Mouse (Mus musculus) MEL (cell line): ENCODE measurements around the gene Zfp281. TPM values are rescaled to one million over a fixed set of nuclear protein-coding genes. Genes with fewer than 3 reads are reported as not detected.

Source experiments
- DNase-seq: peaks from one replicate; pipeline ENCODE4 v3.0.0; 2011; ENCODE audit warnings: low read depth, low spot score
- H3K27ac ChIP-seq: 2 replicates; pipeline ENCODE4 v1.5.1; 2012; ENCODE audit warnings: low read depth, mild to moderate bottlenecking, control low read depth, low read length, moderate library complexity; ENCODE audit not compliant: control insufficient read depth
- H3K27me3 ChIP-seq, 2 experiments: fragments of 150-350 bp in 1 of 2; sonication (generic) in 1 of 2; 2 replicates each; pipeline ENCODE4 v1.6.1; 2012; ENCODE audit warnings: low read length in 2 of 2, mild to moderate bottlenecking in 2 of 2, improper control_type of control experiment in 1 of 2, moderate library complexity in 1 of 2; ENCODE audit not compliant: insufficient read depth in 2 of 2, control insufficient read depth in 1 of 2
- H3K36me3 ChIP-seq, 2 experiments: 2 replicates each; pipeline ENCODE4 v1.6.1; 2012 to 2014; ENCODE audit warnings: low read length in 2 of 2, improper control_type of control experiment in 1 of 2, inconsistent platforms in 1 of 2, mild to moderate bottlenecking in 1 of 2; ENCODE audit not compliant: insufficient read depth in 2 of 2, control insufficient read depth in 1 of 2
- H3K4me1 ChIP-seq, 2 experiments: fragments of 150-350 bp in 1 of 2; sonication (generic) in 1 of 2; 2 replicates each; pipeline ENCODE4 v1.6.1; 2012; ENCODE audit warnings: low read length in 2 of 2, improper control_type of control experiment in 1 of 2, mild to moderate bottlenecking in 1 of 2; ENCODE audit not compliant: insufficient read depth in 2 of 2, control insufficient read depth in 1 of 2
- H3K4me3 ChIP-seq, 2 experiments: fragments of 150-350 bp in 1 of 2; sonication (generic) in 1 of 2; 2 replicates each; pipeline ENCODE4 v1.5.1; 2012; ENCODE audit warnings: low read depth in 2 of 2, low read length in 2 of 2, mild to moderate bottlenecking in 2 of 2, moderate library complexity in 2 of 2, control low read depth in 1 of 2, improper control_type of control experiment in 1 of 2; ENCODE audit not compliant: control insufficient read depth in 1 of 2, insufficient read depth in 1 of 2
- H3K79me2 ChIP-seq: 2 replicates; pipeline ENCODE4 v1.6.1; 2012; ENCODE audit warnings: mild to moderate bottlenecking, low read length, moderate library complexity; ENCODE audit not compliant: control insufficient read depth, poor library complexity, insufficient read depth
- H3K9ac ChIP-seq: 2 replicates; pipeline ENCODE4 v1.6.1; 2012; ENCODE audit warnings: low read depth, mild to moderate bottlenecking, control low read depth, low read length, moderate library complexity; ENCODE audit not compliant: control insufficient read depth, poor library complexity, severe bottlenecking
- H3K9me3 ChIP-seq: fragments of 150-350 bp; sonication (generic); replicated peaks from 2 replicates; pipeline ENCODE4 v1.6.1; 2012; ENCODE audit warnings: mild to moderate bottlenecking, low read length, improper control_type of control experiment, moderate library complexity; ENCODE audit not compliant: insufficient read depth
- BHLHE40 ChIP-seq: IDR thresholded peaks from 2 replicates; pipeline ENCODE4 v1.6.1; 2012; ENCODE audit warnings: low read depth, mild to moderate bottlenecking, inconsistent platforms, low read length, improper control_type of control experiment, borderline replicate concordance
- CHD1 ChIP-seq: IDR thresholded peaks from 2 replicates; pipeline ENCODE4 v1.6.1; 2012; ENCODE audit warnings: low read depth, mild to moderate bottlenecking, inconsistent platforms, low read length, improper control_type of control experiment
- CHD2 ChIP-seq: IDR thresholded peaks from 2 replicates; pipeline ENCODE4 v1.6.1; 2011; ENCODE audit warnings: low read length, improper control_type of control experiment
- CTCF ChIP-seq, 3 experiments: IDR thresholded peaks in 2 of 3; conservative IDR thresholded peaks in 1 of 3; 2 replicates each; pipeline ENCODE4 v1.5.1; 2011 to 2012; ENCODE audit warnings: low read length in 3 of 3, low read depth in 2 of 3, mild to moderate bottlenecking in 2 of 3, improper control_type of control experiment in 1 of 3, inconsistent platforms in 1 of 3, mixed read lengths in 1 of 3, moderate library complexity in 1 of 3; ENCODE audit not compliant: control insufficient read depth in 1 of 3, insufficient read depth in 1 of 3, poor library complexity in 1 of 3, severe bottlenecking in 1 of 3
- E2F4 ChIP-seq: IDR thresholded peaks from 2 replicates; pipeline ENCODE4 v1.6.1; 2011; ENCODE audit warnings: low read depth, low read length, improper control_type of control experiment, borderline replicate concordance
- ELF1 ChIP-seq: IDR thresholded peaks from 2 replicates; pipeline ENCODE4 v1.6.1; 2014; ENCODE audit warnings: low read depth, mild to moderate bottlenecking, inconsistent platforms, low read length, improper control_type of control experiment, moderate library complexity
- EP300 ChIP-seq, 2 experiments: IDR thresholded peaks; 2 replicates each; pipeline ENCODE4 v1.6.1; 2011; ENCODE audit warnings: improper control_type of control experiment in 2 of 2, low read length in 2 of 2, low read depth in 1 of 2, mild to moderate bottlenecking in 1 of 2
- ETS1 ChIP-seq: IDR thresholded peaks from 2 replicates; pipeline ENCODE4 v1.6.1; 2012; ENCODE audit warnings: low read depth, mild to moderate bottlenecking, inconsistent platforms, low read length, improper control_type of control experiment, moderate library complexity
- GATA1 ChIP-seq: IDR thresholded peaks from 2 replicates; pipeline ENCODE4 v1.6.1; 2011; ENCODE audit warnings: low read depth, low read length, improper control_type of control experiment
- HCFC1 ChIP-seq: IDR thresholded peaks from 2 replicates; pipeline ENCODE4 v1.6.1; 2012; ENCODE audit warnings: low read depth, mild to moderate bottlenecking, inconsistent platforms, low read length, improper control_type of control experiment, moderate library complexity
- KAT2A ChIP-seq: conservative IDR thresholded peaks from 2 replicates; pipeline ENCODE4 v1.6.1; 2012; ENCODE audit warnings: low read depth, low read length, improper control_type of control experiment, inconsistent platforms
- MAFK ChIP-seq: IDR thresholded peaks from 2 replicates; pipeline ENCODE4 v1.6.1; 2011; ENCODE audit warnings: low read depth, mild to moderate bottlenecking, low read length, improper control_type of control experiment, borderline replicate concordance
- MAX ChIP-seq: IDR thresholded peaks from 2 replicates; pipeline ENCODE4 v1.6.1; 2011; ENCODE audit warnings: low read length, improper control_type of control experiment
- MEF2A ChIP-seq: IDR thresholded peaks from 2 replicates; pipeline ENCODE4 v1.6.1; 2014; ENCODE audit warnings: low read depth, mild to moderate bottlenecking, inconsistent platforms, low read length, improper control_type of control experiment; ENCODE audit not compliant: poor library complexity, insufficient replicate concordance, severe bottlenecking; ENCODE audit errors: extremely low read depth
- MYB ChIP-seq: IDR thresholded peaks from 2 replicates; pipeline ENCODE4 v1.6.1; 2011; ENCODE audit warnings: mild to moderate bottlenecking, low read depth, low read length, improper control_type of control experiment
- NELFE ChIP-seq: IDR thresholded peaks from 2 replicates; pipeline ENCODE4 v1.6.1; 2011; ENCODE audit warnings: low read depth, low read length, improper control_type of control experiment
- NRF1 ChIP-seq: IDR thresholded peaks from 2 replicates; pipeline ENCODE4 v1.6.1; 2014; ENCODE audit warnings: low read depth, mild to moderate bottlenecking, inconsistent platforms, low read length, improper control_type of control experiment, moderate library complexity; ENCODE audit not compliant: poor library complexity, insufficient read depth, severe bottlenecking
- POLR2A ChIP-seq, 2 experiments: IDR thresholded peaks; 2 replicates each; pipeline ENCODE4 v1.6.1; 2011 to 2012; ENCODE audit warnings: low read length in 2 of 2, mild to moderate bottlenecking in 2 of 2, control low read depth in 1 of 2, improper control_type of control experiment in 1 of 2, low read depth in 1 of 2, moderate library complexity in 1 of 2; ENCODE audit not compliant: control insufficient read depth in 1 of 2, insufficient read depth in 1 of 2, poor library complexity in 1 of 2
- POLR2AphosphoS5 ChIP-seq: IDR thresholded peaks from 2 replicates; pipeline ENCODE4 v1.6.1; 2012; ENCODE audit warnings: low read depth, borderline replicate concordance, mild to moderate bottlenecking, inconsistent platforms, low read length, moderate library complexity, mixed read lengths
- RAD21 ChIP-seq: IDR thresholded peaks from 2 replicates; pipeline ENCODE4 v1.6.1; 2011; ENCODE audit warnings: mild to moderate bottlenecking, low read depth, low read length, improper control_type of control experiment
- RCOR1 ChIP-seq: IDR thresholded peaks from 2 replicates; pipeline ENCODE4 v1.6.1; 2012; ENCODE audit warnings: low read depth, mild to moderate bottlenecking, inconsistent platforms, low read length, improper control_type of control experiment
- SIN3A ChIP-seq: IDR thresholded peaks from 2 replicates; pipeline ENCODE4 v1.6.1; 2012; ENCODE audit warnings: low read length, improper control_type of control experiment, inconsistent platforms
- TAL1 ChIP-seq: IDR thresholded peaks from 2 replicates; pipeline ENCODE4 v1.6.1; 2012; ENCODE audit warnings: mild to moderate bottlenecking, inconsistent platforms, low read length, moderate library complexity, mixed read lengths
- TBP ChIP-seq: IDR thresholded peaks from 2 replicates; pipeline ENCODE4 v1.8.0; 2011; ENCODE audit warnings: low read depth, low read length, improper control_type of control experiment
- TCF12 ChIP-seq: IDR thresholded peaks from 2 replicates; pipeline ENCODE4 v1.6.1; 2014; ENCODE audit warnings: low read depth, mild to moderate bottlenecking, inconsistent platforms, low read length, improper control_type of control experiment, moderate library complexity
- USF1 ChIP-seq: IDR thresholded peaks from 2 replicates; pipeline ENCODE4 v1.6.1; 2014; ENCODE audit warnings: low read depth, mild to moderate bottlenecking, inconsistent platforms, low read length, improper control_type of control experiment, moderate library complexity
- USF2 ChIP-seq, 2 experiments: IDR thresholded peaks; 2 replicates each; pipeline ENCODE4 v1.6.1; 2011 to 2012; ENCODE audit warnings: improper control_type of control experiment in 2 of 2, low read length in 2 of 2, borderline replicate concordance in 1 of 2, inconsistent platforms in 1 of 2, low read depth in 1 of 2, mild to moderate bottlenecking in 1 of 2; ENCODE audit not compliant: insufficient read depth in 1 of 2
- ZMIZ1 ChIP-seq: IDR thresholded peaks from 2 replicates; pipeline ENCODE4 v1.6.1; 2012; ENCODE audit warnings: low read depth, mild to moderate bottlenecking, inconsistent platforms, low read length, improper control_type of control experiment, moderate library complexity
- ZNF384 ChIP-seq: IDR thresholded peaks from 2 replicates; pipeline ENCODE4 v1.6.1; 2012; ENCODE audit warnings: low read depth, mild to moderate bottlenecking, inconsistent platforms, low read length, improper control_type of control experiment
- polyA plus RNA-seq, 2 experiments: library from polyadenylated mRNA; stranded (reverse) in 1 of 2; unstranded in 1 of 2; fragments of >175 nt in 1 of 2; fragments of >200 nt in 1 of 2; gene quantifications; 2 replicates each; pipeline versions ENCODE4 v1.2.1 to v1.2.4; 2012; ENCODE audit warnings: low replicate concordance in 2 of 2, low read depth in 1 of 2; ENCODE audit not compliant: insufficient read length in 2 of 2, insufficient read depth in 1 of 2, missing spikeins in 1 of 2
- total RNA-seq: library from RNA; depleted of rRNA; stranded (reverse); fragments of 300-350 nt; gene quantifications from 2 replicates; pipeline ENCODE4 v1.2.3, GENCODE M21; 2012

Gene Zfp281
- total and polyA plus RNA-seq, 3 experiments: 10.5 to 12.4 TPM; not detected in 1

- H3K36me3 ChIP-seq: peaks cover 0 to 38% of the 10 kb centered on the region in 2 experiments; a peak in 3 of 4 replicates
- no peak overlapping the region for H3K27ac ChIP-seq
- TF ChIP-seq RCOR1 (no peak), MAX (no peak), BHLHE40 (no peak), SIN3A (no peak), MAFK (no peak), TBP (no peak), GATA1 (no peak), POLR2AphosphoS5 (no peak), RAD21 (no peak), CHD1 (no peak), CTCF (IDR thresholded peaks at IDR 0.05 in 2 of 3, conservative IDR thresholded peaks at IDR 0.05 in 1 of 3; ENCODE audit: control insufficient read depth in 1 of 3, insufficient read depth in 1 of 3, low read depth in 2 of 3, low read length in 3 of 3, poor library complexity in 1 of 3, severe bottlenecking in 1 of 3) (no peak), NRF1 (no peak), POLR2A (IDR thresholded peaks at IDR 0.05; ENCODE audit: control insufficient read depth in 1 of 2, insufficient read depth in 1 of 2, low read depth in 1 of 2, low read length in 2 of 2, poor library complexity in 1 of 2) (no peak), USF1 (no peak), EP300 (IDR thresholded peaks at IDR 0.05; ENCODE audit: low read depth in 1 of 2, low read length in 2 of 2) (no peak), USF2 (IDR thresholded peaks at IDR 0.05; ENCODE audit: borderline replicate concordance in 1 of 2, insufficient read depth in 1 of 2, low read depth in 1 of 2, low read length in 2 of 2) (no peak), MYB (no peak), MEF2A (no peak)
- peaks cover 14% of the 10 kb centered on the region for H3K79me2 ChIP-seq
- DNase-seq: no peak
- no peaks in the 10 kb centered on the region for H3K9me3 ChIP-seq
- H3K4me1 ChIP-seq: peaks cover 8 to 15% of the 10 kb centered on the region in 2 experiments
- H3K27me3 ChIP-seq: no peaks in the 10 kb centered on the region
- H3K9ac ChIP-seq: no peak overlapping the region
- H3K4me3 ChIP-seq: no peak overlapping the region
These were observed 8.2 kb downstream of the Zfp281 start for GRCm38 (mm10) chr1:136632891-136633290.

GRCm38 (mm10) chr1:136635644-136636043 lies 10.9 kb downstream of the Zfp281 start:
- Histone ChIP-seq H3K4me3 (no peak overlapping the region), H3K9me3 (no peaks in the 10 kb centered on the region), H3K36me3 (peaks cover 0 to 46% of the 10 kb centered on the region in 2 experiments; a peak in 3 of 4 replicates), H3K27me3 (no peaks in the 10 kb centered on the region), H3K27ac (peak overlapping the region; percentile 21), H3K9ac (no peak overlapping the region), H3K4me1 (peaks cover 10 to 32% of the 10 kb centered on the region in 2 experiments), H3K79me2 (peaks cover 9% of the 10 kb centered on the region)
- peak; percentile 69 for DNase-seq
- TF ChIP-seq ELF1 (no peak), MYB (no peak), TCF12 (peak; percentile 50; the same call in 1 of the 2 replicates), TAL1 (peak; percentile 53), CHD2 (no peak), ZNF384 (no peak), TBP (0 out of 2 replicates have a peak, but pooled peaks have one; percentile 34), NRF1 (no peak), ETS1 (0 out of 2 replicates have a peak, but pooled peaks have one; percentile 24), MAX (no peak), NELFE (no peak), SIN3A (0 out of 2 replicates have a peak, but pooled peaks have one; percentile 16), HCFC1 (no peak), CTCF (IDR thresholded peaks at IDR 0.05 in 2 of 3, conservative IDR thresholded peaks at IDR 0.05 in 1 of 3; ENCODE audit: control insufficient read depth in 1 of 3, insufficient read depth in 1 of 3, low read depth in 2 of 3, low read length in 3 of 3, poor library complexity in 1 of 3, severe bottlenecking in 1 of 3) (no peak), POLR2A (IDR thresholded peaks at IDR 0.05; ENCODE audit: control insufficient read depth in 1 of 2, insufficient read depth in 1 of 2, low read depth in 1 of 2, low read length in 2 of 2, poor library complexity in 1 of 2) (no peak), E2F4 (no peak), USF1 (no peak), CHD1 (no peak), RCOR1 (peak; percentile 79), KAT2A (no peak), ZMIZ1 (no peak), USF2 (IDR thresholded peaks at IDR 0.05; ENCODE audit: borderline replicate concordance in 1 of 2, insufficient read depth in 1 of 2, low read depth in 1 of 2, low read length in 2 of 2) (no peak), RAD21 (no peak)
